Mouse (Mus musculus) gastrocnemius, postnatal 14 days (tissue): Measurements from ENCODE around the gene Stxbp6. TPM values are rescaled to one million over a fixed set of nuclear protein-coding genes. Genes with fewer than 3 reads are reported as not detected.
A peak's percentile ranks its signal among the peaks of the same experiment; 100 is the strongest.

Source experiments
- DNase-seq: peaks from one replicate; pipeline ENCODE4 v3.0.0; 2021; ENCODE audit warnings: mixed read lengths
- intact Hi-C: fragments of 180-260 bp; cut with DNase I; formaldehyde crosslinking; loops from one replicate; pipeline ENCODE4 v1.15.1; 2025; ENCODE audit warnings: low total_unique reads
- total RNA-seq, 2 experiments: library from RNA; stranded (reverse); gene quantifications; 2 replicates each; pipeline ENCODE4 v1.2.3; 2021

The Stxbp6 gene
- total RNA-seq, 2 experiments from 2014 or later = 7.8 to 12.7 TPM

- intact Hi-C loops = no loop called here
These were observed 64.4 kb downstream of the Stxbp6 start for GRCm38 (mm10) chr12:45009984-45010611.

GRCm38 (mm10) chr12:45006569-45006968 lies 67.9 kb downstream of the Stxbp6 start:
- no peak for DNase-seq
- intact Hi-C loops = no loop called here

More at GRCm38 (mm10) chr12:45009984-45010611, 64.4 kb downstream of the Stxbp6 start:
- DNase-seq = no peak

GRCm38 (mm10) chr12:45006049-45006448 lies 68.5 kb downstream of the Stxbp6 start:
- no peak for DNase-seq
- intact Hi-C loops = no loop called here

- no peak for DNase-seq
- intact Hi-C loops = no loop called here
These were observed 72.5 kb downstream of the Stxbp6 start for GRCm38 (mm10) chr12:45001996-45002395.

GRCm38 (mm10) chr12:44997422-44997821 lies 77.1 kb downstream of the Stxbp6 start:
- no peak for DNase-seq

GRCm38 (mm10) chr12:44996897-44997296 lies 77.6 kb downstream of the Stxbp6 start:
- no peak for DNase-seq
- intact Hi-C loops = no loop called here

More at GRCm38 (mm10) chr12:44997422-44997821, 77.1 kb downstream of the Stxbp6 start:
- intact Hi-C loops = no loop called here

- no peak for DNase-seq
- intact Hi-C loops = no loop called here
These were observed 78.2 kb downstream of the Stxbp6 start for GRCm38 (mm10) chr12:44996274-44996673.

GRCm38 (mm10) chr12:44993391-44993790 lies 81.1 kb downstream of the Stxbp6 start:
- DNase-seq = peak; percentile 12

GRCm38 (mm10) chr12:44992847-44993246 lies 81.7 kb downstream of the Stxbp6 start:
- DNase-seq = no peak
- intact Hi-C loops = no loop called here

More at GRCm38 (mm10) chr12:44993391-44993790, 81.1 kb downstream of the Stxbp6 start:
- intact Hi-C loops = no loop called here

GRCm38 (mm10) chr12:44990379-44990778 lies 84.1 kb downstream of the Stxbp6 start:
- DNase-seq = no peak
- intact Hi-C loops = no loop called here

- no peak for DNase-seq
- intact Hi-C loops = no loop called here
These were observed 85.5 kb downstream of the Stxbp6 start for GRCm38 (mm10) chr12:44989011-44989410.

GRCm38 (mm10) chr12:44987762-44988161 lies 86.7 kb downstream of the Stxbp6 start:
- DNase-seq = no peak
- intact Hi-C loops = no loop called here

- intact Hi-C loops = no loop called here
- DNase-seq = no peak
These were observed 95.1 kb downstream of the Stxbp6 start for GRCm38 (mm10) chr12:44979316-44979848.

GRCm38 (mm10) chr12:44975266-44975665 lies 99.2 kb downstream of the Stxbp6 start:
- DNase-seq = no peak
- intact Hi-C loops = no loop called here

- intact Hi-C loops = no loop called here
- DNase-seq = no peak
These were observed 103.0 kb downstream of the Stxbp6 start for GRCm38 (mm10) chr12:44971477-44971876.

GRCm38 (mm10) chr12:44967448-44967847 lies 107.1 kb downstream of the Stxbp6 start:
- DNase-seq = no peak
- intact Hi-C loops = no loop called here

- DNase-seq = no peak
- intact Hi-C loops = no loop called here
These were observed 117.0 kb downstream of the Stxbp6 start for GRCm38 (mm10) chr12:44957474-44957873.

GRCm38 (mm10) chr12:44953121-44953520 lies 121.4 kb downstream of the Stxbp6 start:
- DNase-seq = no peak
- intact Hi-C loops = no loop called here

GRCm38 (mm10) chr12:44952072-44952471 lies 122.4 kb downstream of the Stxbp6 start:
- DNase-seq = no peak
- intact Hi-C loops = no loop called here

GRCm38 (mm10) chr12:44950559-44950958 lies 124.0 kb downstream of the Stxbp6 start:
- DNase-seq = no peak

GRCm38 (mm10) chr12:44947823-44948222 lies 126.7 kb downstream of the Stxbp6 start:
- no peak for DNase-seq
- intact Hi-C loops = no loop called here

More at GRCm38 (mm10) chr12:44950559-44950958, 124.0 kb downstream of the Stxbp6 start:
- intact Hi-C loops = no loop called here
